Mouse (Mus musculus) ES-Bruce4 (cell line): ENCODE measurements around the gene Cacna2d2.

ENCODE experiments used
- CTCF ChIP-seq: IDR thresholded peaks from one replicate; pipeline ENCODE4 v1.8.1; 2011; ENCODE audit warnings: low read depth, low read length
- EP300 ChIP-seq: IDR thresholded peaks from 2 replicates; pipeline ENCODE4 v1.6.1; 2011; ENCODE audit warnings: low read depth, low read length; ENCODE audit not compliant: insufficient read depth
- POLR2A ChIP-seq: IDR thresholded peaks from one replicate; pipeline ENCODE4 v1.8.1; 2011; ENCODE audit warnings: low read length; ENCODE audit not compliant: insufficient read depth

- TF ChIP-seq CTCF, result no peak
- TF ChIP-seq EP300, result no peak
- TF ChIP-seq POLR2A, result no peak
Observed at GRCm38 (mm10) chr9:107442891-107443290, 43.5 kb downstream of the Cacna2d2 start.
